Mouse (Mus musculus): ENCODE measurements around the gene Ceacam20.
"Not testable (repeated sequence)": the region's sequence is repeated elsewhere in the genome, so short reads cannot be mapped to it uniquely, and the experiment has no call there.

Gene Ceacam20

DNA sequence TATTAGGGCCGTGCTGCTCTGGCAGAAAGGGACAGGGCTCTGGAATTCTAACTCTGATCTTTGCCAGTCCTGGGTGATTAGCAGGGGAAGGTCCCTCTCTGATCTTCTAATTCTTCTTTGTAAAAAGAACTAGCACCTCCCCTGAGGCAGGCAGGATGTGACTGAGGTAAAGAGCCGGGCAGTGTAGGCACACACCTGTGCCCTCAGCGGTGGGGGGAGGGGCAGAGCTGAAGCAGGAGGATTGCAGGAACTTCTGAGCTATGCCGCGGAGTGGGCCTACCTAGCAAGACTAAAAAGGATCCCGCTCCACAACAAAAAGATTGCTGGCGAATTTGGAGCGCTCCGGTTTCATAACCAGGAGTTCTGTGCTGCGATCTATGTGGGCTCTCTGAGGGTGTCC is 15.2 kb upstream of the Ceacam20 start:
- DNase-seq, result peak; percentile 84 to 91

- DNase-seq, result no peak
These were observed 14.6 kb upstream of the Ceacam20 start, which contains the start of gene Igsf23 for GRCm38 (mm10) chr7:19950589-19950988. TSS of gene Igsf23 (minus strand) at chr7:19950756.

GRCm38 (mm10) chr7:19952320-19952986 is 12.8 kb upstream of the Ceacam20 start:
- no peak for DNase-seq

- DNase-seq, result no peak
These were observed 12.2 kb upstream of the Ceacam20 start for GRCm38 (mm10) chr7:19953054-19953453.

DNA sequence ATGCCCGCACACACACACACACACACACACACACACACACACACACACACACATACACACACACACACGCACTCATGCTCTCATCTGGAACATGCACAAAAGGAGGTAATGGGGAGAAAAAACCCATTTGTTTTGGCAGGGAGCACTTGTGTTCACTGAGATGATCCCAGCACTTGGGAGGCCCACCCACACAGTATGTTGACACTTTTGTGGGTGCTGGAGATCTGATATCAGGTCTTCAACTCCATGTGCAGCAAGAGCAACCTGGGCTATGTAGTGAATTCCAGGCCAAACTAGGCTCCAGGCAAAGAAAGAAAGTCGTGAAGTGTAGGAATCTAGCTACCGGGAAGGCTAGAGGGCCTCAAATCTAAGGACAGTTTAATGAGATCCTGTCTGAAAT is 9.4 kb upstream of the Ceacam20 start:
- DNase-seq, result no peak

DNA sequence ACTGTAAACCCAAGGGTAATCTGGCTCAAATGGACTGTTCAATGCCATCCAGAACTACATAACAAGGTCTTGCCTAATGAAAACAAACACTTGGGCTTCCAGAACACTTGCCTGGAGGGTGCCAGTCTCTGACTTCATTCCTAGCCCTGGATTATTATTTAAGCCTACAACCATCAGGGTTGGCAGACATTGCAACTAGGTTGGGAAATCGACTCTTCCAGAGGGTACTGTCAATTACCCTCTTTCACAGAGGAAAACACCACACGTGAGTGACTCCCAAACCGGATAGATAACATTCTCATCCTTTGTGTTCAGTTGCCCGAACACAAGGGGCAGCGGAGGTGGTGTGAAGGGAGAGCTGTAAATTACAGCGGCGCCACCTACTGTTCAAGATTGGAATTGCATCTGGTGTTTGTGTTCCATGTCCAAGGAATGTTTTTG is 8.9 kb upstream of the Ceacam20 start:
- DNase-seq, result peak; percentile 76 to 84

DNA sequence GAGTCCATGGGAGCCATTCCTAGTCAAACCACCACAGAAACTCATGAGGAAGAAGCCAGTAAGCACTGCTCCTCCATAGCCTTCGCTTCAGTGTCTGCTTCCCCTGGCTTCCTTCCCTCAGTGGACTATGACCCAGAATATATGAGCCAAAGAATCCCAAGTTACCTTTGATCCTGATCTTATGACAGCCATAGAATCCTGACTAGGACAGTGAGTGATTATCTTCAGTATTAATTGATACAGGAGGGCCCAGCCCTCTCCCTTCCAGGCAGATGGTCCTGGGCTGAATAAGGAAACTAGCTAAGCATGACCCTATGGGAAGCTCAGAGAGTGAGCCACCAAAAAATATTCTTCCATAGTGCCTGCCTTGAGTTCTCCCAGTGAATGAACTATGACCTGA is 2.8 kb upstream of the Ceacam20 start:
- no peak for DNase-seq

DNA sequence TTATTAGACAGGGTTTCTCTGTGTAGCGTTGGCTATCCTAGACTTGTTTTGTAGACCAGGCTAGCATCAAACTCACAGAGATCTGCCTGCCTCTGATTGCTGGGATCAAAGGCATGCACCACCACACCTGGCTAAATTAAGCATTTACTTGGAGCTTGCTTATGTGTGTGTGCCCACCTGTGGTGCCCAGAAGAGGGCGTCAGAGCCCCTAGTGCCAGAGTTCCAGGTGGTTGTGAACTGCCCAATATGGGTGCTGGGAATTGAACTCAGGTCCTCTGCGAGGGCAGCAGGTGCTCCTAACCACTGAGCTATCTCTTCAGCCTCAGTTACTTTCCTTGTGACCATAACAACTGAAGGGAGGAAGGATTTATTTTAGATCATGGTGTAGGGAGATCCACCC is 3.9 kb downstream of the Ceacam20 start:
- no peak for DNase-seq

GRCm38 (mm10) chr7:19969541-19970090 is 4.4 kb downstream of the Ceacam20 start:
- DNase-seq, result no peak

DNA sequence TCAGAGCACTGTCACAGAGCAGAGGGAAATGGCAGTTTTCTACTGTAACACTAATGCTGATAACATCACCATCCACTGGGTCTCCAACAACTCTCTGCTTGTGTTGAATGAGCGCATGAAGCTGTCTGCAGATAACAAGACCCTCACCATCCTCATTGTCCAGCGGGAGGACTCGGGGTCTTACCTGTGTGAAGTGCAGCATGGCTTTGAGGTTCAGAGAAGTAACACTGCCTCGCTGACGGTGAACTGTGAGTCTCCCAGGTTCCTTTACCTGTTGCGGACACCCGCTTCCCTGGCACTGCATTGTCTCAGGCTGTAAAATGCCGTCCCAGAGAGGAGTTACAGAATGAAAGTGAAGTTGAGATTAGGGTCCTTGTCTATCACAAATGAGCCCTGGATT is 5.0 kb downstream of the Ceacam20 start:
- DNase-seq, result no peak

GRCm38 (mm10) chr7:19971516-19971915 is 6.3 kb downstream of the Ceacam20 start:
- DNase-seq, result no peak

DNA sequence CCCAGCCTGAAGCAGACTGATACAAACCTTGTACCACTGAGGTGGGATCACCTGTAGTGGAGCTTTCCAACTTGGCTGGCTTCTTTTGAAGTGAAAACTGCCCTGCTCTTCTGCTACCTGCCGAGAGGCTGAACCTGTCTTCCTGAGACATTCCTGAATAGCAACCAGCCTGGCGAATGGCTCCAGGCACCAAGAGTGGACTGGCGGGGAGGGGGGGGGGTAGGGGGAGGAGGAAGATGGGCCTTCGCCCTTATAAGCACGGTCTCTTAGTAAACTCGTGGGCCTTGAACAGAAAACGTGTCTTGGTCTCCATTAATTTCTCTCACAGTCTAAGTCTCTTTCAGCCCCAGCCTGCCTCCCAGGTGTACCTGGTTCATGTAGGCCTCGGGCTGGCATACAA is 26.0 kb downstream of the Ceacam20 start, which contains the start of gene Nlrp9b:
Nlrp9b (plus strand) TSS at position 301 of the 400 bp plus-strand sequence.
- DNase-seq, result not testable (repeated sequence)

DNA sequence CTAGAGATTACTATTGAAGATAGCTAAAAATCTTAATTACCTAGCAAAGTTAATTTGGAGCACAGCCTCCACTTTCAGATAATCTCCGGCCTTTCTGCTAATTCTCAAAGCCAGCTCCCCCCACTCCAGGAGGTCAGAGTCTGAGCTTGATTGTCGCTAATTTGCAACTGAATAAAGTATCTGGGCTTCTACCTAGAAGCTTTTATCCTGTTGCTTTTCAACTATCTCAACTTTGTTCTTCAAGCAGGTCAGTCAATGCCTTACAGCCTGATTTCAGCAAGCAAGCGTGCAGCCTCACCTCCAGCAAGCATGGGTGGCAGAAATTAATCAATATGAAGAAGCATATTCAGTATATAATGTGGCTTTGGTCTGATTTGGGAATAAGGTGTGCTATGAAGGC is 31.5 kb downstream of the Ceacam20 start:
- not testable (repeated sequence) for DNase-seq

DNA sequence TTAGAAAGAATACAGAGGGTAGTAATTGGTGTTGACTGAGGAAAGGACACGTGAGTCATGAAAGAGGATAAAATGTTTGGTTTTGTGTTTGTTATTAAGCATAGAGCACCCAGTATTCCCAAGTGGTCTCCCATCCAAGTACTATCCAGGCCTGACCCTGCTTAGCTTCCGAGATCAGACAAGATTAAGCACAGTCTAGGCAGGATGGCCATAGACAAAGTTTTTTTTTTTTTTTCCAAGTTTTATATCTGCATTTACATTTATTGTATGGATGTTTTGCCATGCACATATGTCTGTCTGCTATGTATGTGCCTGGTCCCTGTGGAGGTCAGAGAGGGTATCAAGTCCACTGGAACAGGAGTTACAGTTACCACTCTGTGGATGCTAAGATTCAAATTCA is 44.8 kb downstream of the Ceacam20 start:
- no peak for DNase-seq

Data from thymus, adult 18-20 months (tissue).